Mouse (Mus musculus) G1E (cell line): ENCODE measurements around the gene Olfr750. TPM values are rescaled to one million over a fixed set of nuclear protein-coding genes. Genes with fewer than 3 reads are reported as not detected.

Experiments
- ATAC-seq: 2 replicates; pipeline ENCODE4 v1.8.0; 2016; ENCODE audit warnings: mild to moderate bottlenecking; ENCODE audit not compliant: insufficient number of reproducible peaks, poor library complexity, low FRiP score, severe bottlenecking; ENCODE audit errors: extremely low read depth
- DNase-seq: peaks from one replicate; pipeline ENCODE4 v3.0.0; 2012; ENCODE audit warnings: low spot score
- H3K27me3 ChIP-seq: 2 replicates; pipeline ENCODE4 v1.6.1; 2012; ENCODE audit warnings: mild to moderate bottlenecking, low read length, inconsistent platforms; ENCODE audit not compliant: insufficient read depth
- H3K36me3 ChIP-seq: replicated peaks from 2 replicates; pipeline ENCODE3; 2012; ENCODE audit warnings: mild to moderate bottlenecking, inconsistent platforms
- H3K4me1 ChIP-seq: 2 replicates; pipeline ENCODE4 v1.6.1; 2012; ENCODE audit warnings: low read depth, low read length, inconsistent platforms, mixed read lengths; ENCODE audit not compliant: insufficient read depth
- H3K4me3 ChIP-seq: 2 replicates; pipeline ENCODE4 v1.5.1; 2012; ENCODE audit warnings: low read depth, mild to moderate bottlenecking, inconsistent platforms, low read length, moderate library complexity, mixed read lengths
- H3K9me3 ChIP-seq: replicated peaks from 2 replicates; pipeline ENCODE4 v1.6.1; 2012; ENCODE audit warnings: inconsistent platforms
- CTCF ChIP-seq: IDR thresholded peaks from 2 replicates; pipeline ENCODE4 v1.5.1; 2012; ENCODE audit warnings: low read depth, low read length, inconsistent platforms, mixed read lengths
- GATA1 ChIP-seq: IDR thresholded peaks from 2 replicates; pipeline ENCODE4 v1.6.1; 2012; ENCODE audit warnings: borderline replicate concordance, low read length, inconsistent platforms, mixed read lengths
- GATA2 ChIP-seq: IDR thresholded peaks from 2 replicates; pipeline ENCODE4 v1.6.1; 2012; ENCODE audit warnings: low read depth, low read length, inconsistent platforms, borderline replicate concordance
- POLR2AphosphoS5 ChIP-seq: IDR thresholded peaks from 2 replicates; pipeline ENCODE4 v1.6.1; 2012; ENCODE audit warnings: low read depth, low read length, inconsistent platforms; ENCODE audit not compliant: insufficient replicate concordance
- TAL1 ChIP-seq: conservative IDR thresholded peaks from 2 replicates; pipeline ENCODE4 v1.6.1; 2012; ENCODE audit warnings: low read depth, low read length, inconsistent platforms, mixed read lengths
- polyA plus RNA-seq: library from polyadenylated mRNA; stranded (reverse); fragments of >175 nt; gene quantifications from 2 replicates; pipeline ENCODE4 v1.2.3, GENCODE M21; 2012
- total RNA-seq, 2 experiments: library from RNA; stranded (forward) in 1 of 2; stranded (reverse) in 1 of 2; fragments of 200-1000 nt in 1 of 2; fragments of >200 nt in 1 of 2; fragmentation: Nextera tagmentation in 1 of 2; gene quantifications; 2 replicates each; pipeline ENCODE4 v1.2.3; 2014 to 2017

The Olfr750 gene
- total and polyA plus RNA-seq, 3 experiments = 0.05 TPM; not detected in 2

DNA sequence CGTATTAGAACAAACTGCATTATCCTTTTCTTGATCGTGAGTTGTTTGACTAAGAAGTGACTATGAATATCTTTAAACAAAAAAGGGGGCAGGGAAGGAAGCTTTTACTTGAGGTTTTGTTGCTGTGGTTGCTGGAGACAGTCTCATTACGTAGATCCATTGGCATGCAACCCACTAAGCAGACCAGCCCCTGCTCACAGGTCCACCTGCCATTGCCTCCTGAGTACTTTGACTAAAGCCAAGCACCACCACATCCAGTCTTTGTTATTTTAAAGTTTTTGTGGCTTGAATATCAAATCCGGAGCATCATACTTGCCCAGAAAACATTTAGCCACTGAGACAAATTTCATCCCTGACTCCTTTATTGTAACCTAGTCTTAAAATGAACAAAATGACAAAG lies 38.0 kb downstream of the Olfr750 start:
- Histone ChIP-seq H3K36me3 (no peaks in the 10 kb centered on the region), H3K4me3 (no peak overlapping the region), H3K4me1 (no peaks in the 10 kb centered on the region), H3K9me3 (no peaks in the 10 kb centered on the region), H3K27me3 (peaks cover 4% of the 10 kb centered on the region; the same call in 1 of the 2 replicates)
- ATAC-seq (no peak), DNase-seq (no peak)
- TF ChIP-seq TAL1 (no peak), CTCF (no peak), POLR2AphosphoS5 (no peak), GATA1 (no peak), GATA2 (no peak)

DNA sequence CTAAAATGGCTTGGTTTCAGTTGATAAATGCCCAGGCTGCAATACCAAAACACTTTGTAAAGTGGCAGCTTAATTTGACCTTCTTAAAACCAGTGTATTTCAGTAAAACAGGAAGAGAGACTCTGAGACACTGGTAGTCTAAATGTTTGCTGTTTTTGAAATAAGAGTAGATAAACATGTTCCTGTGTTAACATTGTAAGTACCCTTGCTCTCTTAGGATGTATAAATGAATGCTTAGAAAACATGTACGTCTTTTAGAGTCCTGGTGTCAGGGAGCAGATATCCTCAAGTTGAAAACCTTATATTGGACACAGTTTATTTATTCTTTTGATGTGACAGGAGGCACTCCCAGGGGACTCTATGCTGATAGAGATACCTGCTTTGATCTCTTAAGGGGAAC lies 39.0 kb downstream of the Olfr750 start:
- Histone ChIP-seq H3K27me3 (peaks cover 4% of the 10 kb centered on the region; the same call in 1 of the 2 replicates), H3K9me3 (no peaks in the 10 kb centered on the region), H3K36me3 (no peaks in the 10 kb centered on the region), H3K4me1 (no peaks in the 10 kb centered on the region), H3K4me3 (no peak overlapping the region)
- TF ChIP-seq CTCF (no peak), GATA1 (no peak), TAL1 (no peak), POLR2AphosphoS5 (no peak), GATA2 (no peak)
- DNase-seq = no peak
- ATAC-seq = no peak

DNA sequence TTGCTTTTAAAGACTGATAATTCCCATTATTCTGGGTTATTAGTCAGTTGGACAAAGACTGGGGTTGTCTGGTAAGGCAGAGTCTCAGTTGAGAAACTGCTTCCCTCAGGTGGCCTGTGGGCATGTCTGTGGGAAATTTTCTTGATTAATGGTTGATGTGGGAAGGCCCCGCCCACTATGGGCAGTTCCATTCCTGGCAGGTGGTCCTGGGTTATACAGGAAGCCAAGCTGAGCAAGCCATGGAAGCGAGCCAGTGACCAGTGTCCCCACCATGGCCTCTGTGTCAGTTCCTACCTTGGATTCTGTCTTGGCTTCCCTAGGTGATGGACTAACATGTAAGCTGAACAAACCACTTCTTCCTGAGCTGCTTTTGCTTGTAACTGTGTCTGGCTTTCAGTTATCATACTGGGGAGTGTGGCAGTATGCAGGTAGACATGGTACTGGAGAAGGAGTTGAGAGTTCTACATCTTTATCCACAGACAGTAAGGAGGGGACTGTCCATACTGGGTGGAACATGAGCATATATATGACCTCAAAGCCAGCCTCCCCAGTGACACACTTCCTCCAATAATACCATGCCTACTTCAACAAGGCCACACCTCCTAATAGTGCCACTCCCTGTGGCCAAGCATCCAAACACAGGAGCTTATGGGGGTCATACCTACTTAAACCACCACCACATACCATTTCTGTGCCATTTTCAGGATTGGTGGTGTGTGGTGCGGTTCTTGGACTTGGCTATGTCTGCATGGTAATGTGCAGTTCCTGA lies 46.7 kb downstream of the Olfr750 start:
- peaks cover 7% of the 10 kb centered on the region; the same call in 1 of the 2 replicates for H3K27me3 ChIP-seq
- H3K4me1 ChIP-seq = peaks cover 7% of the 10 kb centered on the region
- DNase-seq (no peak), ATAC-seq (no peak)
- no peak overlapping the region for H3K4me3 ChIP-seq
- TF ChIP-seq TAL1 (no peak), CTCF (no peak), GATA1 (no peak), POLR2AphosphoS5 (no peak), GATA2 (no peak)
- no peaks in the 10 kb centered on the region for H3K36me3 ChIP-seq
- no peaks in the 10 kb centered on the region for H3K9me3 ChIP-seq

DNA sequence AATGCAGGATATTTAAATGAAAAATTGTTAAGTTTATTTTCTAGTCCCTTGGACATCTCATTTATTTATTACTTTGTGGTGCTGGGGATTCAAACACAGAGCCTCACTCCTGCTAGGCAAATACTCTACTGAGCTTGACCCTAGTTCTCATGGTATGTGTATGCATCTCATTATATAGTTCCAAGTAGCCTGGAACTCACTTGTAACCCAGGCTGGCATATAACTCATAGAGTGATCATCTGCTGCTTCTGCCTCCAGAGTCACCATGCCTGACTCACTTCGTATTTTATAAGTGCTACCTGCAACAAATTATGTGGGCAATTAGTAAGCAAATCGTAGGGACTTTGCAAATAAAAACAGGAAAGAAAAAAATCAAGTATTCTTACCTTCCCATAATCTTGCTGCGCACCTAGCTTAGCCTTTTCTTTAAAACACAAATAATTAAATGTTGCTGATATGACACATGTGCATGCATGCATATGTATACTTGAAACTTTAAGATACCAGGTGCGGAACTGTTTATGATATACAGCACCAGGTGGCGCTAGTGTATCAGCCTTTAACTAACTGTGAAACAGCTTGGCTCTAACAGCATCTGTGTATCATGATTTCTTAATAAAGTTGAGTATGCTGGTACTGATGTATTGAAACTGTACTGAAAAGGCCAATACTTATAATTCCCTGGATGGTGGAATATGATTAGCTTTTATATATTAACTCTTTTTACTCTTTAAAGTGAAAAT lies 47.7 kb downstream of the Olfr750 start:
- TF ChIP-seq TAL1 (no peak), GATA2 (no peak), POLR2AphosphoS5 (no peak), GATA1 (no peak), CTCF (0 out of 2 replicates have a peak, but pooled peaks have one; percentile 17)
- DNase-seq (peak; percentile 2), ATAC-seq (peak; percentile 57)
- no peaks in the 10 kb centered on the region for H3K9me3 ChIP-seq
- no peaks in the 10 kb centered on the region for H3K36me3 ChIP-seq
- H3K27me3 ChIP-seq = peaks cover 3% of the 10 kb centered on the region; the same call in 1 of the 2 replicates
- peaks cover 7% of the 10 kb centered on the region for H3K4me1 ChIP-seq
- H3K4me3 ChIP-seq = no peak overlapping the region

DNA sequence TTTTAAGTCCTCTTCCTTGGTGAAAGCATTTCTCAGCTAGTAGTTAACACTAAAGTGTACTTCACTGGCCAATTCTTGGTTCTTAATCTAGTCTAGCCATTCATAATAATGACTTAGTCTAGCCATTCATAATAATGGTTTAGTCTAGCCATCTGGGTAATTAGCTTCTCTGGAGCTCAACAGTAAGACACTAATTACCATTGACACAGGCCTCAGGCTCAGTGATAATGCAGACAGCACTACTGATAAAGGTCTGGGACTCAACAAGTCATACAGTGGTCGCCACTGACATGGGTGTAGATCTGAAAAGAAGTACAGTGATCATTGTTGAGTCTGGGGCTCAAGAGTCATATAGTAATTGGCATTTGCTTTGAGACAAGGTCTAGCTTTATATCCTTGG lies 49.4 kb downstream of the Olfr750 start:
- Histone ChIP-seq H3K27me3 (peaks cover 3% of the 10 kb centered on the region; the same call in 1 of the 2 replicates), H3K36me3 (no peaks in the 10 kb centered on the region), H3K4me1 (peaks cover 7% of the 10 kb centered on the region), H3K9me3 (no peaks in the 10 kb centered on the region), H3K4me3 (no peak overlapping the region)
- DNase-seq (no peak), ATAC-seq (no peak)
- TF ChIP-seq CTCF = no peak
- no peak for TF ChIP-seq POLR2AphosphoS5
- TF ChIP-seq TAL1 = no peak

DNA sequence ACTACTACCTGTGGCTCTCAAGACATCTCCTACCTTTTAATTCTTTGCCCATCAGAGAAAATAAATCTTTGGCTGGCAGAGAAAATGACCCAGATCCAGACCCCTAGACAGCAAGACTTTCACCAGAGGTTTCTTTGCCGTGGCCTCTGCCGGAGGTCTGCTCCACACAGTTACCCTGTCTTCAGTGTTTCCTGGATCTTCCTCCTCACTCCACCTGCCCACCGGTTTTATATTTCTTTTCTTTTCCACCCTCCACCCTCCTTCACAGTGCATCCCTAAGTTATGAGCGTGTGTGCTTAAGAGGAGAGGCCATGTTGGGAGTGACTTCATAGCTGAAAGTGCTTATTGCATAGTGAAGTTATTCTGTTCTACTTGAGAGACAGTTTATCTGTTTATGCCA lies 50.8 kb downstream of the Olfr750 start:
- H3K36me3 ChIP-seq = no peaks in the 10 kb centered on the region
- no peak overlapping the region for H3K4me3 ChIP-seq
- ATAC-seq (no peak), DNase-seq (no peak)
- H3K4me1 ChIP-seq = peaks cover 7% of the 10 kb centered on the region
- no peaks in the 10 kb centered on the region for H3K9me3 ChIP-seq
- peaks cover 3% of the 10 kb centered on the region; the same call in 1 of the 2 replicates for H3K27me3 ChIP-seq
- TF ChIP-seq GATA2 = no peak
